Mouse (Mus musculus): ENCODE measurements around the gene Dazap2.

Gene Dazap2

DNA sequence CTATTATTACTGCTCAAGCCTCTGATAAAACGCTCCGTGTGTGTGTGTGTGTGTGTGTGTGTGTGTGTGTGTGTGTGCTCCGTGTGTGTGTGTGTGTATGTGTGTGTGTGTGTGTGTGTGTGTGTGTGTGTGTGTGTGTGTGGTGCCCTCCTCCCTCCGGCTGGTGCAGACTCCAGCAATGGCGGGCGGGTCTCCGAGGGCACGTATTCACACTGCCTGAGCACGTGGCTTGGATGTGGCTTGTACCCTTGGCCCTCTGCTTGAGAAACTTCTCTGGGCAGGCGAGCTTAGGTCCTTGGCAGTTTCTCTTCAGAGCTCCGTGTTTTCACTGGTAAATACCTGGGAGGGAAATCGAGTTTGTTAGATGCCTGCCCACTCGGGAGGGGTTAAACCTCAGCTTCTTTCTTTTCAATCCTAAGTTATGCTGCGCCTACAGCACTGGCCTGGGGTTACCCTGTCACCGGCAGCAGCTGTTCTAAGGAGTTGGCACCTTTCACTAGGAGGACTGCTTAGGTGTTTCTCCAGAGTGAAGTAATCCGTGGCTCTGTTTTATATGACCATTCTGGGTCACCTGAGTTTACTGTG lies 26.2 kb downstream of the Dazap2 start:
- DNase-seq: no peak

- no peak for DNase-seq
These were observed 27.3 kb downstream of the Dazap2 start for GRCm38 (mm10) chr15:100642451-100642850.

- DNase-seq: no peak
These were observed 31.0 kb downstream of the Dazap2 start for GRCm38 (mm10) chr15:100646161-100646560.

DNA sequence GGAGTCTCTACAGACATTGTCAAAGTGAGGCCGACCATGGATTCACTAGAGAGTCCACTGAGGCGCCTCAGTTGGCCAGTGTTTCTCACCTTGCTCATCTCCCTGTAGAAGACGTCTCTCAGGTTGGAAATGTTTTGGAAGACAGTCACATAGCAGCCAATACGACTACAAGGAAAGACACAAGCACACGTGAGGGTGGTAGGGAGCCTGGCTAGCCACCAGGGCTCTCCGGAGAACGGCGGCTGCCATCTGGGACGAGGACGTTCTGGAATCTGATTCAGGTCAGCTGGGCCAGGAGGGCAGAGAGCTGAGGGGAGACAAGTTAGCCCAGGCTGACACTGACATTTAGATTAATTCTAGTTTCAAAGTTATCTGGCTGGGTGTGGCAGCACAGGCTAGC lies 35.0 kb downstream of the Dazap2 start:
- DNase-seq: no peak

DNA sequence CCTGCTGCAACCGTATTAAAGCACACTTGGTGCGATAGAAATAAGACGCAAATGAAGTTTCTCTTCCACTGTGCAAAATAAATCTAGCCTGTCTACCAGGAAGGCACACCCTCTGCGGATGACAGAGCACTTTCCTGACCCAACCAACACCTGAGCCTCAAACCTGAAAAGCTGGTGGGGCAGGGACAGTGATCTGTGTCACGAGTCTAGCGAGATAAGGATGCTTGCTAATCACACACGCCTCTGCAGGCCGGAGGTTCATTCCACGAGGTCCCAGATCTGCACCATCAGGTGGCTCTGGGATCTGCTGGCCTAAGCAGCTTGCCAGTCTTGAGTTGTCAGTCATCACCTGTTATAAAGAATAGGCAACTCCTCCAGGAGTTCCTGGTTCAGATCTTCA lies 36.5 kb downstream of the Dazap2 start:
- no peak for DNase-seq

GRCm38 (mm10) chr15:100654271-100654670 lies 39.1 kb downstream of the Dazap2 start:
- DNase-seq: no peak

- no peak for DNase-seq
These were observed 40.1 kb downstream of the Dazap2 start for GRCm38 (mm10) chr15:100655201-100655600.

DNA sequence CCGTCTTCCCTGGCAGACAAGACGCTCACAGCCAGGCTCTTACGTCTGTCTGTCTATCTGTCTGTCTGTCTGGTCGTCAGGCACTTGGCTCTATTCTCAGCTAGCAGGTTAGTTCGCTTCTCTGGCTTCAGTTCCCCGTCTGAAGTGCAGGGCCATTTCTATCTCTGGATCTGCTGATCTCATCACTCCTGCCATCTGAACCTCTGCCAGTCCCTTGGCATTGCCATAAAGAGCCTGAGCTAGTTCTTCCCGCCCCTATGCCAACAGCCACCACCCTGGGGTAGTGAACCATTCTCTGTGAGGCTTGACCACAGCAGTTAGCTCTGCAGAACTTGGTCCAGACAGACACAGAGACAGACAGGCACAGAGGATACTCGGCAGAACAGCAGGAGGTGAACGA lies 45.2 kb downstream of the Dazap2 start:
- no peak for DNase-seq

DNA sequence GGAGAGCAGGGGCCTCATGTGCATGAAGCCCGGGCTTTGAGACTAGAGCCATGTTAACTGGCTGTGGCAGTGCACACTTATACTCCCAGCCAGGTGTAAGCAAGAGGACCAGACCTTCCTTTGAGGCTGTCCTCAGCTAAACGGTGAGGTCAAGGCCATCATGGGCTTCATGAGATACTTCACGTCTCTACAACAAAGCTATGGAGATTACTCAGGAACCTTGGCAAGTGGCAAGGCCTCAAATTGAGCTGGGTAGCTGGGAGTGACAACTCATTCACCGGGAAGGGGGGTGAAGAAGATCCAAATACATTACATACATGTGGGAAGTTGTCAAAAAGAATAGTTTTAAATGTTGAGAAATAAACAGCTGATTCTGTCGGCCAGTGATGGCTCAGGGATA lies 45.7 kb downstream of the Dazap2 start:
- DNase-seq: no peak

DNA sequence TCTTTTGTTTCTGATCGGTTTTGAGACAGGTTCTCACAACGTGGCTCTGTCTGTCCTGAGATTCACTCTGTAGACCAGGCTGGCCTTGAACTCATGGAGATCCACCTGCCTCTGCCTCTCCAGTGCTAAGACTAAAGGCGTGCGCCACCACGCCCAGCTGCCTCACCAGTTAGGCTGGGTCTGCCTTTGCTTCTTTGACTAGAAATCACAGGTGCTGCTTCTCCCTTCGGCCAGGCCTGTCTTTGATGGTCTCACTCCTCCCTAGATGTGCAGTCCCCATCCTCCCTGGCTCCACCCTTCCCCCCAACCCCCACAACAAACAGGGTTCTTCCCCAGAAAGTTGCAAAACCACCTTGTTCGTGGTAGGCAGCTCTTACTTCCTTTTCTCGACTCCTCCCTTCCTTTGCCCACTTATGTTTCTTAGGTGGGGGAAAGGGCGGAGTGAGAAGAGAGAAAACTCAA lies 49.7 kb downstream of the Dazap2 start:
- peak; percentile 78 for DNase-seq

DNA sequence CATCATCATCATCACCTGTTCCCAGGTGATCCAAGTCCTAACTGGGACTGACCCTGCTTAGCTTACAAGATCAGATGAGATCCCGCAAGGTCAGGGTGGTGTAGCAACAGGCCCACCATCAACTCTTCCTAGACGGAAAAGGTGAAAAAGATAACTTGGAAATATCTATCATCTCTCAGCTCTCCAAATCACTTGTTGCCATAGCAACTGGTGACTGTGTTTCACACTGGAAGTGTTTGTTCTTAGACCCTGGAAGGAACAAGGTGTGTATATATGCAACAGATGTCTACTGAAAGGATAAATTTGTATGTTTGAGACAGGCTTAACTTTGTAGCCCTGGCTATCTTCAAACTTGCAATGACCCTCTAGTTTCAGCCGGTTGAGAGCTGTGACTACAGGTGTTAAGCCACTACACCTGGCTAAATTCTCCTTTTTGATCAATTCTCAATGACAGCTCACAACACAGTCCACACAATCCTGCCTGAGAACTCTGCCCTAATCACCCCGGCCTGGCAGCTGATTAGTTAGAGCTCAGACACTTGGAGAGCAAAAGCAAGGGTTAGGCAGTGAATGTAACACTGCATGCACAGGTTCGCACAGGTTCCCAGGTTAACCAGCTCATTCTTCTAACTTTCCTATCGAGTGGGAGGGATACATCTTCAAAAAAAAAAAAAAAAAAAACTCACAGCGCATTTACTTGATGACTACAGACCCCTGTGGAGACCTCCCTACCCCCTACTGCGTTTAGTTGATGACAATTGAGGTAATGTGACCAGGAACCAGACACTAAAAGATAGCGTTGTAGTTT lies 50.5 kb downstream of the Dazap2 start:
- no peak for DNase-seq

DNA sequence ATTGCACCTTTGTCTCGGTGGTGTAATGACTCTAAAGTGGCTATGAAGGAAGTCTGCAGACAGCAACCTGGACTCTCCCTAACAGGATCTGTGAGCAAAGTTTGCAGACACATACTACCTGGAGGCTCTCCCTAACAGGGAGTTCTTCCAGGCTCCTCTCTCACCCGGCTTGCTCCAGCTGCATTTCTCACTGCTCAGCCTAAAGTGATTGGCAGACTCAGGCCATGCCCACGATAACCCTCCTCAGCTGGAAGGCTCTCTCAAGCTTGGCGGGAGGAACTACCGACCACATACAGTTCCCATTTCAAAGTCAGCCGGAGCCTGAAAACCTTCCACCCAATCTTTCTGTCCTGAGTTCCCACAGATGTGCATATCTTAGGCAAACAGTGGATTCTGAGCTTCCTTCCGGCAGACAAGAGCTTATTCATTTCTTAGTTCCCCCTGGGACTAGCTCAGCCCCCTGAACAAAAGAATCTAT lies 51.1 kb downstream of the Dazap2 start:
- peak; percentile 44 for DNase-seq

DNA sequence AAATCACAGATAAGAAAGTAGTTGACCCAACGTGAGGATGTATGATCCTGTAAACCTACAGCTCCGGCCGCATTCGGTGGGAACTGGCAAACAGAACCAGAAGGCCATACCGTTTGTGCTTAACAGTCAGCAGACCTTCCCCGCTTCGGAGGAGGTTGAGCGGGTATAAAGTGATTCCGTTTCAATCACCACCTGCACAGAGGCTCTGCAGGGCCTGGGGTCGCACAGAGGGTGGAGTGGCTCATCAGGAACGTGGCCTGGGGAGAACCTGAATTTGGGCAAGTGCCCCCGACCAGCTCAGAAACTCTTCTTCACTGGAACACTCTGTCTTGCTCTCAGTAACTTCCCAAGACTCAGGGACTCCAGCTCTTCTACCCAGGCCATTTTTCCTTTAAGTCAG lies 51.7 kb downstream of the Dazap2 start:
- peak; percentile 48 for DNase-seq

GRCm38 (mm10) chr15:100667420-100667819 lies 52.3 kb downstream of the Dazap2 start:
- no peak for DNase-seq

DNA sequence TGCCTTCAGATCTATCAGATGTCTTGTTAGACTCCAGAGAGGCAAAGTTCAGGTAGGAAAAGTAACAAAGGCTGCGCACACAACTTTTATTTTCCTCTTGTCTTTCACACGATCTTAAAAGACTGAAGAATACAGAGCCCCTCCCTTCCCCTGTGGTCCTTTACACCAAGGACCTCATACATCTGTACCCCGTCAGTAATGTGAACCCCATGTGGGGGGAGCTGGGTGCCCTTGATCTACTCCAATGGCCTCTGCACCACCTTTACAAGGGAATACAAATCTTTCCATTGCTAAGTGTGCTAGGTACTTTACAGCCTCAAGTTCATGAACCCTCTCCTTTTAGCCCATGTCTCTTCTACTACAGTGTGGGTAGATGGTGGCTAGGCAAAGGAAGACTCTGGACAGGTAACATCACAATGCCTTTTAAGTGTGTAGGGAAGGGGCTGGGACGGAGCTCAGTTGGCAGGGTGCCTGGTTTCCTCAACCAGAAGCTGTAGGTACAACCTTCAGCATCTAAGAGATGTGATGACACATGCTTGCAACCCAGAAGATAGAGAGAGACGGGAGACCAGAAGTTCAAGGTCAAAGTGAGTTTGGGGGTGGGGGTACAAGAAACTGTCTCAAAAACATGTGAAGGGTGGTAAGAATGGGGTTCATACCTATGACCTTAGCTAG lies 52.9 kb downstream of the Dazap2 start:
- DNase-seq: peak; percentile 63

DNA sequence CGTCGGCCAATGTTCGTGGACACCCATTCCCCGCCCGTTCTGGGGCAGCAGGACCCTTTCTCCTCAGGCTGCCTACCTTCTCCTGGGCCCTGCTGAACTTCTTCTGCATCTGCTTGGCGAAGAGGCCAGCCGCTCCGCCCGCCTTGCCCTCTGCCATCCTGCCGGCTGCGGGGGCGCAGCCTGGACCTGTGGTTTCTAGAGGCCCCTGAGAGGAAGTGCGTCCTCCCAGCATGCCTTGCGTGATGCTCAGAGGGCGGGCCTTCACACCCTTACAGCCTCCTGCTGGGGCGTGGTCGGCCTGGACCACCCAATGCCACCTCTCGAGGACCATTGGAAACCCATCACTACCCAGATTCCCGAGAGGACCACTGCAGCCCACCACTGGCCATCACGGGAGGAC lies 54.2 kb downstream of the Dazap2 start, which contains the start of gene Bin2:
Gene Bin2, minus strand, starts transcription at position 217 of the 400 bp plus-strand sequence.
- DNase-seq: peak; percentile 94

DNA sequence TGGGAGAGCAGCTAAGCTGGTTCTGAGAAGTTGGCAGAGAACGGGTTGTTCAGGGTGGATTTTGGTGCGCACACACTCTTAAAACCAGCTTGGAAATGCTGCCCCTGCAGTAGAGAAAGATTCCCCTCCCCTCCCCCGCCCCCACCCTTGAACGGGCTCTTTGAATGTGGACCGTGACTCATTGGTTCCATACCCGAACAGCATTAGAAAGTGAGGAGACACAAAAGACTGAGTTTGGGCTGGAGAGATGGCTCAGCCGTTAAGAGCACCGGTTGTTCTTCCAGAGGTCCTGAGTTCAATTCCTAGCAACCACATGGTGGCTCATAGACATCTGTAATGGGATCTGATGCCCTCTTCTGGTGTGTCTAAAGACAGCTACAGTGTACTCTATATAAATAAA lies 54.9 kb downstream of the Dazap2 start:
- no peak for DNase-seq

Measured in thymus, postnatal 14 days (tissue).